Mouse (Mus musculus): ENCODE data around the gene Asic4. TPM values are rescaled to one million over a fixed set of nuclear protein-coding genes. Genes with fewer than 3 reads are reported as not detected.
A peak's percentile ranks its signal among the peaks of the same experiment; 100 is the strongest.

Asic4 gene
- total RNA-seq, 2 experiments from 2014 or later, result 5.5 to 7.1 TPM

- no peak for DNase-seq (ENCODE audit: low spot score in 2 of 2)
- TF ChIP-seq CTCF (conservative IDR thresholded peaks at IDR 0.05), result no peak
- Histone ChIP-seq H3K27ac (no peak overlapping the region), H3K4me3 (no peak overlapping the region)
Measured at GRCm38 (mm10) chr1:75501905-75502304, 51.7 kb downstream of the Asic4 start.

- DNase-seq (ENCODE audit: low spot score in 2 of 2), result no peak
- TF ChIP-seq CTCF (conservative IDR thresholded peaks at IDR 0.05), result no peak
- no peak overlapping the region for H3K4me3 ChIP-seq
- H3K27ac ChIP-seq, result no peak overlapping the region
Measured at GRCm38 (mm10) chr1:75502945-75503650, 52.9 kb downstream of the Asic4 start.

GRCm38 (mm10) chr1:75503651-75503980 lies 53.4 kb downstream of the Asic4 start:
- TF ChIP-seq CTCF (conservative IDR thresholded peaks at IDR 0.05), result no peak
- no peak for DNase-seq (ENCODE audit: low spot score in 2 of 2)
- Histone ChIP-seq H3K27ac (no peak overlapping the region), H3K4me3 (no peak overlapping the region)

- Histone ChIP-seq H3K27ac (peak overlapping the region; percentile 94), H3K4me3 (peak overlapping the region; percentile 84)
- TF ChIP-seq CTCF (conservative IDR thresholded peaks at IDR 0.05), result no peak
- peak; percentile 65 to 74 for DNase-seq (ENCODE audit: low spot score in 2 of 2)
Measured at GRCm38 (mm10) chr1:75504256-75505045, 54.2 kb downstream of the Asic4 start.

GRCm38 (mm10) chr1:75505159-75505955 lies 55.1 kb downstream of the Asic4 start:
- TF ChIP-seq CTCF (conservative IDR thresholded peaks at IDR 0.05), result no peak
- Histone ChIP-seq H3K4me3 (peak overlapping the region; percentile 84), H3K27ac (peak overlapping the region; percentile 94)
- peak; percentile 72 for DNase-seq (ENCODE audit: low spot score in 2 of 2)

- DNase-seq (ENCODE audit: low spot score in 2 of 2), result peak in 1 of 2 experiments; percentile 49
- TF ChIP-seq CTCF (conservative IDR thresholded peaks at IDR 0.05), result no peak
Measured at GRCm38 (mm10) chr1:75505956-75506831, 56.0 kb downstream of the Asic4 start, which contains the start of gene Obsl1. Gene Obsl1 (minus strand): TSS chr1:75506452.

GRCm38 (mm10) chr1:75507006-75507405 lies 56.8 kb downstream of the Asic4 start, which contains the start of gene Inha:
Gene Inha (plus strand): TSS chr1:75507077.
- peak within 1 kb of the TSS; percentile 84 for H3K4me3 ChIP-seq
- peak within 1 kb of the TSS; percentile 94 for H3K27ac ChIP-seq
- no peak for DNase-seq (ENCODE audit: low spot score in 2 of 2)
- TF ChIP-seq CTCF (conservative IDR thresholded peaks at IDR 0.05), result no peak

More at GRCm38 (mm10) chr1:75505956-75506831, 56.0 kb downstream of the Asic4 start, which contains the start of gene Obsl1:
- Histone ChIP-seq H3K27ac (peak within 1 kb of the TSS; percentile 94), H3K4me3 (peak within 1 kb of the TSS; percentile 84)

GRCm38 (mm10) chr1:75509586-75509985 lies 59.4 kb downstream of the Asic4 start:
- Histone ChIP-seq H3K27ac (no peak overlapping the region), H3K4me3 (no peak overlapping the region)
- DNase-seq (ENCODE audit: low spot score in 2 of 2), result no peak
- no peak for TF ChIP-seq CTCF (conservative IDR thresholded peaks at IDR 0.05)

GRCm38 (mm10) chr1:75510154-75510553 lies 59.9 kb downstream of the Asic4 start:
- no peak for DNase-seq (ENCODE audit: low spot score in 2 of 2)
- no peak for TF ChIP-seq CTCF (conservative IDR thresholded peaks at IDR 0.05)
- H3K4me3 ChIP-seq, result no peak overlapping the region
- no peak overlapping the region for H3K27ac ChIP-seq

- H3K4me3 ChIP-seq, result no peak overlapping the region
- no peak overlapping the region for H3K27ac ChIP-seq
- DNase-seq (ENCODE audit: low spot score in 2 of 2), result no peak
- TF ChIP-seq CTCF (conservative IDR thresholded peaks at IDR 0.05), result no peak
Measured at GRCm38 (mm10) chr1:75511437-75512210, 61.4 kb downstream of the Asic4 start.

GRCm38 (mm10) chr1:75512550-75512949 lies 62.3 kb downstream of the Asic4 start:
- no peak for DNase-seq (ENCODE audit: low spot score in 2 of 2)
- H3K27ac ChIP-seq, result no peak overlapping the region
- no peak for TF ChIP-seq CTCF (conservative IDR thresholded peaks at IDR 0.05)
- H3K4me3 ChIP-seq, result no peak overlapping the region

Data from layer of hippocampus, adult 2 months (tissue).